Mouse (Mus musculus) gastrocnemius, postnatal 10 days (tissue): ENCODE measurements around the gene Myo16. TPM values are rescaled to one million over a fixed set of nuclear protein-coding genes. Genes with fewer than 3 reads are reported as not detected.

Source experiments
- DNase-seq: peaks from one replicate; pipeline ENCODE4 v3.0.0; 2021; ENCODE audit warnings: mixed read lengths
- total RNA-seq, 2 experiments: library from RNA; stranded (reverse); gene quantifications; 2 replicates each; pipeline ENCODE4 v1.2.3; 2021

The Myo16 gene
- total RNA-seq, 2 experiments from 2014 or later: 3.9 to 5.3 TPM

DNA sequence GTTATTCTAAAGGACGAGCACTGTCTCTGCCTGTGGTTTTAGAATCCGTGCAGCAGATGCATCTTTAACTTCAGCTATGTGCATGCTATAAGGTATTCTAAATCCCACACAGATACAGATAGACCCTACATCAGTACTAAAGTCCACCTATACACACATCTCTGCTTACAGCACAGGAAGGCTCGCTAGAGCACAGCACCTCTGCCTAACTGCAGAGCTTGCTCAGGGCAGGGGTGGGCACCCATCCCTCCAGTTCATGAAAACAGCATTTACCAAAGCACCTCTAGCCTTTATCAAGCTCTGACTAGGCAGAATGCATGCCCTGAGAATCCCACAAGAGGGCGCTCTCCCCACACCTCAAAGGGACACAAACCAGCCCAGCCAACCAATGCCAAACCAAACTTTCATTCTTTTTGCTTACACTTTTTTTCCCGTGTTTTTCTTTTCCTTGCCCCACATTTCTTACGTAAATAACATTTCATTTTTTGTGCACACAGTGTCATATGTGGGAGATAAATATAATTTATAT is 261.0 kb downstream of the Myo16 start:
- peak; percentile 74 for DNase-seq

GRCm38 (mm10) chr8:10415288-10415687 is 261.6 kb downstream of the Myo16 start:
- DNase-seq: no peak

DNA sequence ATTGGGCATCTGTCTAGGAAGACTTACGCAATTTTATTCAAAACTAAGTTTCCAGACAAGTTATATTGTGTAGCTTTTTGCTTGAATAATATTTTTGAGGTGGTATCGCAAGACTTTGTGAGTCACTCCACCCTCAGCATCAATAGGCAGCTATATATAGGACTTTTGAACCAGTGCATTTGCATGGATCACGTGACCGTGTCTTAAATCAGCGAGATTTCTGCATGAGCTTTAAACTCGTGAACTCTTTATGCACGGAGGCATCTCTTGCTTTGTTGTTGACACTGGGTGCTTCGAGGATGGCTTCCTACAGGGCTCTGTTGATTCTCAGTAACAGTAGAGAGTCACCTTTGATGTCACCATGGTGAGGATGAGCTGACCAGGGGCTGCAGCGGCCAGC is 262.2 kb downstream of the Myo16 start:
- no peak for DNase-seq

GRCm38 (mm10) chr8:10416806-10417205 is 263.1 kb downstream of the Myo16 start:
- DNase-seq: no peak

DNA sequence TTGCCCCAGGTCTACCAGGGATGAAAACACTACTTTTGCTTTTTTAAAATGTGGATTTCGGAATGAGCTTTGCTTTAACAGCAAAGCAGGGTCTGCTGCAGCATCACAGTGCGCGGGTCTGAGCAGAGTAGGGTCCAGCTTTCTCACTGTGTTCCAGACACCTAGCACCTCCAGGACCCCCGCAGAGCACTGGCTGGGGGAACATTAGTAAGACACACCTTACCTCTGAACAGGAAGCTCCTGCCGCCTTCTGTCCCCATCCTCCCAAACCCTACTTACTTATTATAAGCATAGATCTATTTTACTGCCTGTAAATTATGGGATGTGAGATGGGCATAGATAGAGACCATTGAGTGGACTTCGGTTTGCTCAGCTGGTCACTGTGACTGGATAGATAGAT is 263.6 kb downstream of the Myo16 start:
- DNase-seq: no peak

- DNase-seq: no peak
These were observed 264.3 kb downstream of the Myo16 start for GRCm38 (mm10) chr8:10418013-10418412.

DNA sequence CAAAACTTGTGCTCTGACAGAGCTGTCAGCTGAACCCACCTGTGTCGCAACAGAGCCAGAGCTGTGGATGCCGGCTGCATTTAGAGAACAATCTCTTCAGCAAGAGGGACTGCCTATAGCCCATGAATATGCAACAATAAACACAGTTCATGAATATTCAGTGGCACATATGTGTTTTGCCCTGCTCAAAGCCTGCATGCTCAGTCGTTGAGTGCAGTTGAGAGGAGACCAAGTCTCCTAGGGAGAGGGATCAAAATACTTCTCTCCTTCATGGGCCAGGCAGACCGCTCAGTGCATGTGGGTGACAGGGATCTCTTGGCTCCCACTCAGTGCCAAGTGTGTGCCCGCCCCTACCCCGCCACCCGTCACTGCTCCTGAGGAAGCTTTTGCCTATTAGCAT is 265.3 kb downstream of the Myo16 start:
- DNase-seq: no peak

GRCm38 (mm10) chr8:10419726-10420125 is 266.0 kb downstream of the Myo16 start:
- no peak for DNase-seq

DNA sequence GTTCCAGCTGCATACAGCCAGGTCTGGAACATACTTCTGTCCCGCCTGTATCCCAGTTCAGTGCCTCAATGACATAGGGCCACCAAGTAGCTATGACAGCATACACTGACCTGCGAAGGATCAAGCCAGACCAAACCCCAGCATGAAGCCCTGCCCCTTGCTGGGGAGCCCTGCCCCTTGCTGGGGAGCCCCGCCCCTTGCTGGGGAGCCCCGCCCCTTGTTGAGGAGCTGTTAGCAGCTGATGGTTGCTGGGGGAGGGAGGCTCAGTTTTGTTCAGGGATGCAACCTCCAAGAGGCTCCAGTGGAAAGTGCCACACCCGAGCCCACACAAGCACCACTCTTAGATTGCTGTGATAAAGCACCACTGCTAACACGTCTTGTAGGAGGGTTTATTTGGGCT is 266.8 kb downstream of the Myo16 start:
- no peak for DNase-seq

DNA sequence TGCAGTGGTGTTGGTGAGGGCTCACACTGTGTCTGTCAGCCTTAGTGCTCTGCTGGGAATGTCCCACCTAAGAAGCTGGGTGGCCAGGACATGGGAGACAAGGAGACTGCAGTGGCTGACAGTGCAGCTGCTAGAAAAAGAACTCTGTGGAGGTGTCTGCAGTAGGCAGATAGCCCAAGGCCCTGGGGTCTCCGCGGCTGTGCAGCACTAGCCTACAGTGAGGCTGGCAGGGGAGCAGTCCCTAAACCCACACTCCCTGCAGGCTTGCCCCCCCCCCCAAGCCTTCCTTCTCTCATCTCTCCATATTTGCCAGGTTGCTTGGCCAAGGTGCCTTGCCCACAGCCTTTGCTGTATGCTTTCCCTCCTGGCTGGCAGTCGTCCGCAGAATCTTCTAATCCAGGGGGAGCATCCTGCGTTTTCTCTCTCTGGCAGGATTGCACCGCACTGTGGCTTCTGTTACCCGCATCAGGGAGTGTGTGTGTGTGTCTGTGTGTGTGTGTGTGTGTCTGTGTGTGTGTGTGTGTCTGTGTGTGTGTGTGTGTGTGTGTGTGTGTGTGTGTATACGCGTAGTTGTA is 267.9 kb downstream of the Myo16 start:
- no peak for DNase-seq

GRCm38 (mm10) chr8:10435492-10435891 is 281.8 kb downstream of the Myo16 start:
- DNase-seq: no peak

DNA sequence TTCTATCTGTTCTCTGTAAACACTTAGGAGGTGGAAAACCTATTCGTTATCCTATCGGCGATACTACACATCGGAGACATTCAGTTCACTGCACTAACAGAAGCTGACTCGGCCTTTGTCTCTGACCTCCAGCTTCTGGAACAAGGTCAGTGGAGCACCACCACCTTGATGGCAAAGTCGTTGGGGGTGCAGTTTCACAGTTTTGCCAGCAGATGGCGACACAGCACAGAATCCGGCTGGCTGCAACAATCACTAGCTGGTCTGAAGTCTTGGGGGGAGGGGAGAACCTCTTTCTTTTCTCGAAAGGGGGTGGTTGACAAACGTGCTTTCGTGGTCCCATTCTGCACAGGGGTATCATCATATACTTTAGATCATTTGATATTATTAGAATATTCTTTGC is 285.1 kb downstream of the Myo16 start:
- peak; percentile 63 for DNase-seq

- no peak for DNase-seq
These were observed 286.1 kb downstream of the Myo16 start for GRCm38 (mm10) chr8:10439595-10440453.

DNA sequence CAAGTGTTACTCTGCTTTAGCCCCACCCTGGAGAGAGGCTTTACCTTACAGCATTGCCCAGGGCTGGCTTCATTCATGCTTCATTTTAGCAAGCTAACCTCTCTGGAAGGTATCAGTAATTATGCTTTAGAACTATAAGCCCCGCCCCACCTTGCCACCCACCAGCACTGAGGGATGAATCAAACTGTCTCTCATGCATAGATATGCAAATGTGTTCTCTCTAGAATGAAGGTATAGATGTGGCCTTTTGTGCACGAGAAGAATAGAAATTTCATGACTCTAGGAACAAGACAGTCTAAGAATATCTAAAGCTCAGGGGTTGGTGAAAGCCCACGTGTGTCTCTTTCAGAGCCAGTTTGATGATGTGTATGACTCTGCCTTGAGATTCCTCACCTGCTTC is 288.9 kb downstream of the Myo16 start:
- DNase-seq: no peak

- DNase-seq: no peak
These were observed 291.3 kb downstream of the Myo16 start for GRCm38 (mm10) chr8:10445011-10445410.

GRCm38 (mm10) chr8:10448545-10448944 is 294.8 kb downstream of the Myo16 start:
- DNase-seq: peak; percentile 37

DNA sequence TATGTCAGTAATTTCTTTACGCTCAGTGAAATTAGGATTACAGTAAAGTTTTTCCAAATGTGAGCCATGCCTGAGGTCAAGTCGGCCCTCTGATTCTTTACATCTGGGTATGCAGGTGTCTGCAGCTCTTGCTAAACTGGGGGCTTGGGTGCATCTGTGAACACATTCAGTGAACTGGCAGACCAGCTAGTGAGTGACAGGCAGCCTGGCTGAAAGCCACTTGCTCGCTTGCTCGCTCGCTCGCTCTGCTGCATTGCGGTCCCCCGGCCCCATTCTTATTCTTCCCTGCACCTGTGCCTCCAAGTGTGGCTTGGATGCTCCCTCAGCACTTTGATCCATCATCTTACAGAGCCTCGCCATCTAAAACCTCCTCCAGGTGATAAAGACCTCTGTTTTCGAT is 299.3 kb downstream of the Myo16 start:
- no peak for DNase-seq

DNA sequence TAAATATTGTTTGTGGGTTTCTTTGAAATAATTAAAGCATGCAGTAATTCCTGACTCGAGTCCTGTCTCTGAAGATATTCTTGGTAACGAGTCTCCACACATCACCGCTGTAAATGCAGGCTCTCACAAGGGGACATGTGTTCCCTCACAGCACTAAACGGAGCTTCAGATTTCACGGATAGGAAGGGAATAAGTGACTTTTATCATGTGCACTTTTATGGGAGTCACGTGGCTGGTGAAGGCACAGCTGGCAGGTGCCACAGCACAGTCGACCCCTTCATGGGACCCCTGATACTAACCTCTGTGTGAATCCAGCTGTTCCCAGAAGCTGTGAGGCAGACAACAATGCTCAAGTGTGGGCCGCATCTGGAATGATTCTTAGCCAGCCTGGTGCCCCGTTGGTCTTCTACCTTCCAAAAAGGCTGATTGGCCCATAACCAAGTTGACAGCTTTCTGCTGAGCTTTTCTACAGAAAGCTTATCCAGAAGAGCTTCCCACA is 304.5 kb downstream of the Myo16 start:
- no peak for DNase-seq

DNA sequence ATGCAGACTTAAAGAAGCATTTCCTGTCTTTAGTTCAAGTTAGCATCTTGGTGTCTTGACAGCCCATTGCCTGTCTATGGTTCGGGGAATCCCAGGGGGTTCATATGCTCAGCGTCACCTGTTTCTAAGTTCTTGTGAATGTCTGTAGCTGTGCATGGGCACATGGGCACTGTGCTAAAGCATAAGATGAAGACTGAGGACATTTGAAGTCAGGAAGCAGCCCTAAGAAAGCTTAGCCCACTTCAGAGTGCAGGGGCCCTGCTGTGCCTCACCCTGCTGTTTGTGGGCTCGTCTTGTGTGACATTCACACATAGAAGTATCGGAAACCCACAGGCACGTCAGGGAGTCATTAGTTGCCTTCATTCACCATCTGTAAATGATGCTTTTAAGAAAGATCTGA is 308.6 kb downstream of the Myo16 start:
- DNase-seq: no peak

- DNase-seq: no peak
These were observed 314.8 kb downstream of the Myo16 start for GRCm38 (mm10) chr8:10468490-10468889.

DNA sequence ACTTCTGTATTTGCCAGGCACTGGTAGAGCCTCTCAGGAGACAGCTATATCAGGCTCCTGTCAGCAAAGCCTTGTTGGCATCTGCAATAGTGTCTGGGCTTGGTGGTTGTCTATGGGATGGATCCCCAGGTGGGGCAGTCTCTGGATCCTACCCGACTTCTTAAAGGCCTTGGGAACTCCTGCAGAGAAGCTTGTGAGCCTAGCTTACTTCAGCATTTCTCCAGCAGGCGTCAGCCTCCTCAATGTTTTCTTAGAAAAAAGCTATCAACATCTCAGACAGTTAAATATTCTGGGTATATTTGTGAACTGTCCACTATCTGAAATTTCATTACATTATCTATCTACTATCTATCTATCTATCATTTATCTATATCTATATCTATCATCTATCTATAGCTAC is 315.9 kb downstream of the Myo16 start:
- no peak for DNase-seq

- no peak for DNase-seq
These were observed 316.6 kb downstream of the Myo16 start for GRCm38 (mm10) chr8:10470280-10470679.

- DNase-seq: no peak
These were observed 318.7 kb downstream of the Myo16 start for GRCm38 (mm10) chr8:10472371-10472770.

- DNase-seq: no peak
These were observed 320.7 kb downstream of the Myo16 start for GRCm38 (mm10) chr8:10474446-10474845.
